Mouse (Mus musculus): Measurements from ENCODE around the gene Gm10486. TPM values are rescaled to one million over a fixed set of nuclear protein-coding genes. Genes with fewer than 3 reads are reported as not detected.
"Not testable (repeated sequence)": the region's sequence is repeated elsewhere in the genome, so short reads cannot be mapped to it uniquely, and the experiment has no call there.

The Gm10486 gene
- not detected in 2 replicates for polyA plus RNA-seq (2011; ENCODE audit: insufficient read length, low read depth, missing spikeins)

DNA sequence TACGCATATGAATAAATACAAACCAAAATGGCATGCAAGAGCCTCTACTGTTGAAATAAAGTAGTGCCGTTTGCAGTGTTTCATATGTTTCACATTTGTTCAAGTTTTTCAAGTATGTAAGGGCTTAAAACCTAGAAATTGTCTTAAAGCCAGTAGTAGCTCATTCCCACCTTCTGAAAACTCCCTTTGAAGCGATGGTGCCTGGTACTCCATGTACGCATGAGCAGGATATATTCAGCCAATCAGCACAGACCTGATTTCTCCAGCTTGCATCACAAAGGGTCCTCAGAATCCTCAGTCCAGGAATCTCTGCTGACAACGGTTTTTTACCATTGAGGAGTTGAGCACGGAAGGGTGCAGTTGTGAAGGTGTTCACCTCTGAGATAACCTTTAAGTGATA is at the start of gene Gm10486:
Gene Gm10486 (plus strand): TSS at position 301 of the 400 bp plus-strand sequence.
- H3K4me3 ChIP-seq (ENCODE audit: insufficient read depth, low read length); H3K27ac ChIP-seq (ENCODE audit: insufficient read depth, low read length): not testable (repeated sequence)

More for the DNA sequence above, at the start of gene Gm10486:
- not testable (repeated sequence) for H3K4me1 ChIP-seq (ENCODE audit: control insufficient read depth, insufficient read depth, low read length)
